In genomic region chr2:130965042-130965441, GRCm38 (mm10) we compare ENCODE assay signal across 26 mouse cellular contexts. TPM values are rescaled to one million over a fixed set of nuclear protein-coding genes. Genes with fewer than 3 reads are reported as not detected.
DNase-seq lines count a peak whose midpoint lies in the region; ATAC-seq and TF ChIP-seq lines count a peak whose summit lies in the region.
"Had no signal": no experiment of that assay in that cellular context is flagged by ENCODE, and none has a peak within 500 bp of the region (broad histone marks: within the 10 kb centered on the region; RNA-seq: fewer than 3 reads in every experiment).

No protein-coding gene starts in this region.

- no peaks in the 10 kb centered on the region for H3K4me1 ChIP-seq in intestine, embryonic 16.5 days (ENCODE audit: control insufficient read depth, insufficient read depth, low read length)
- H3K4me1 ChIP-seq in intestine, embryonic 15.5 days (replicated peaks): no peaks in the 10 kb centered on the region
- H3K4me1 ChIP-seq in liver, embryonic 14.5 days (replicated peaks; ENCODE audit: control insufficient read depth in 2 of 2, insufficient read depth in 2 of 2, low read length in 1 of 2): peaks cover 0 to 4% of the 10 kb centered on the region in 2 experiments; a peak in 2 of 4 replicates
- no peaks in the 10 kb centered on the region for H3K4me1 ChIP-seq in lung, embryonic 14.5 days (ENCODE audit: insufficient read depth)
- H3K4me1 ChIP-seq in forebrain, embryonic 12.5 days: no peaks in the 10 kb centered on the region
- H3K4me1 ChIP-seq: embryonic facial prominence, embryonic 12.5 days; forebrain, embryonic 13.5 days; limb, embryonic 13.5 days; midbrain, embryonic 10.5 days; neural tube, embryonic 13.5 days had no signal

- H3K79me2 ChIP-seq in macrophage (ENCODE audit: inconsistent target): no peaks in the 10 kb centered on the region

- no peak for DNase-seq in liver, embryonic 14.5 days (ENCODE audit: low read depth in 3 of 3, low spot score in 3 of 3)
- peak; percentile 3 for DNase-seq in lung, embryonic 14.5 days
- no peak for DNase-seq in embryo, embryonic 11 days
- no peak for DNase-seq in testis, postnatal 14 days (ENCODE audit: low spot score)
- DNase-seq: adrenal gland, adult 2 months; cerebellum, adult 18-20 months; cerebellum, postnatal 14 days; kidney, adult 9 months; kidney, postnatal 14 days; layer of hippocampus, postnatal 36 days; retina, postnatal 1 day; right cerebral cortex, postnatal 25 days; thymus, postnatal 14 days had no signal

- H3K4me2 ChIP-seq in intestine, embryonic 16.5 days (ENCODE audit: low read depth, low read length): no peak overlapping the region
- H3K4me2 ChIP-seq in intestine, embryonic 15.5 days (replicated peaks): no peak overlapping the region
- no peak overlapping the region for H3K4me2 ChIP-seq in liver, embryonic 14.5 days (ENCODE audit: low read depth)
- H3K4me2 ChIP-seq in lung, embryonic 14.5 days: no peak overlapping the region
- no peak overlapping the region for H3K4me2 ChIP-seq in forebrain, embryonic 12.5 days
- H3K4me2 ChIP-seq: embryonic facial prominence, embryonic 12.5 days; forebrain, embryonic 13.5 days; limb, embryonic 13.5 days; neural tube, embryonic 13.5 days had no signal

- H3K36me3 ChIP-seq in intestine, embryonic 16.5 days (ENCODE audit: control insufficient read depth, insufficient read depth, low read length): 0 out of 2 replicates have a peak, but pooled peaks cover 3% of the 10 kb centered on the region
- no peaks in the 10 kb centered on the region for H3K36me3 ChIP-seq in intestine, embryonic 15.5 days
- no peaks in the 10 kb centered on the region for H3K36me3 ChIP-seq in liver, embryonic 14.5 days (replicated peaks; ENCODE audit: control insufficient read depth, insufficient read depth, low read depth)
- H3K36me3 ChIP-seq in lung, embryonic 14.5 days (ENCODE audit: insufficient read depth): peaks cover 5% of the 10 kb centered on the region; the same call in 1 of the 2 replicates
- no peaks in the 10 kb centered on the region for H3K36me3 ChIP-seq in macrophage (ENCODE audit: inconsistent target)
- H3K36me3 ChIP-seq in forebrain, embryonic 12.5 days (replicated peaks): no peaks in the 10 kb centered on the region

- no peaks in the 10 kb centered on the region for H3K27me3 ChIP-seq in intestine, embryonic 16.5 days (replicated peaks; ENCODE audit: control insufficient read depth, insufficient read depth, low read length)
- H3K27me3 ChIP-seq in intestine, embryonic 15.5 days (replicated peaks): no peaks in the 10 kb centered on the region
- H3K27me3 ChIP-seq in liver, embryonic 14.5 days (ENCODE audit: control insufficient read depth, insufficient read depth, low read length): no peaks in the 10 kb centered on the region
- H3K27me3 ChIP-seq in lung, embryonic 14.5 days (ENCODE audit: insufficient read depth, low read length): no peaks in the 10 kb centered on the region
- no peaks in the 10 kb centered on the region for H3K27me3 ChIP-seq in forebrain, embryonic 12.5 days
- H3K27me3 ChIP-seq: embryonic facial prominence, embryonic 12.5 days; forebrain, embryonic 13.5 days; limb, embryonic 13.5 days; neural tube, embryonic 13.5 days had no signal

- TF ChIP-seq EP300 in liver, embryonic 14.5 days (IDR thresholded peaks at IDR 0.05; ENCODE audit: low read depth): no peak

- TF ChIP-seq CTCF in liver, embryonic 14.5 days (IDR thresholded peaks at IDR 0.05; ENCODE audit: low read depth): no peak
- no peak for TF ChIP-seq CTCF in lung, embryonic 14.5 days (IDR thresholded peaks at IDR 0.05; ENCODE audit: low read depth)

- WGBS in intestine, embryonic 16.5 days: 86% methylated on average over 1 of the region's 1 CpGs
- 82% methylated on average over 1 of the region's 1 CpGs for WGBS in intestine, embryonic 15.5 days
- WGBS in liver, embryonic 14.5 days (ENCODE audit: insufficient replicate concordance): 74% methylated on average over 1 of the region's 1 CpGs
- WGBS in lung, embryonic 14.5 days: 81% methylated on average over 1 of the region's 1 CpGs
- WGBS in macrophage (ENCODE audit: missing documents): 100% methylated on average over 1 of the region's 1 CpGs
- WGBS in forebrain, embryonic 12.5 days: 90% methylated on average over 1 of the region's 1 CpGs

- peak; percentile 71 for ATAC-seq in intestine, embryonic 16.5 days
- ATAC-seq in intestine, embryonic 15.5 days: no peak
- peak; percentile 37; the same call in 1 of the 2 replicates for ATAC-seq in liver, embryonic 14.5 days (ENCODE audit: insufficient read depth)
- no peak for ATAC-seq in lung, embryonic 14.5 days (ENCODE audit: insufficient read depth)
- ATAC-seq in forebrain, embryonic 12.5 days (ENCODE audit: low FRiP score): no peak
- ATAC-seq: CD4-positive, CD25-positive, alpha-beta regulatory T cell, adult 4 months; forebrain, embryonic 13.5 days; hindbrain, embryonic 16.5 days; midbrain, embryonic 16.5 days had no signal

- H3K9me3 ChIP-seq in intestine, embryonic 16.5 days (ENCODE audit: control insufficient read depth, low read length): no peaks in the 10 kb centered on the region
- H3K9me3 ChIP-seq in intestine, embryonic 15.5 days: no peaks in the 10 kb centered on the region
- no peaks in the 10 kb centered on the region for H3K9me3 ChIP-seq in liver, embryonic 14.5 days (ENCODE audit: control insufficient read depth, low read length)
- no peaks in the 10 kb centered on the region for H3K9me3 ChIP-seq in lung, embryonic 14.5 days (ENCODE audit: low read depth, low read length)
- H3K9me3 ChIP-seq in forebrain, embryonic 12.5 days: no peaks in the 10 kb centered on the region
- H3K9me3 ChIP-seq: embryonic facial prominence, embryonic 12.5 days; forebrain, embryonic 13.5 days; limb, embryonic 13.5 days; midbrain, embryonic 10.5 days; neural tube, embryonic 13.5 days had no signal

- no peak overlapping the region for H3K27ac ChIP-seq in intestine, embryonic 16.5 days (ENCODE audit: low read length)
- H3K27ac ChIP-seq in intestine, embryonic 15.5 days: no peak overlapping the region
- no peak overlapping the region; the same call in 1 of the 2 replicates for H3K27ac ChIP-seq in liver, embryonic 14.5 days
- H3K27ac ChIP-seq in lung, embryonic 14.5 days (ENCODE audit: low read depth): no peak overlapping the region
- H3K27ac ChIP-seq in macrophage: peak overlapping the region; percentile 63
- no peak overlapping the region for H3K27ac ChIP-seq in forebrain, embryonic 12.5 days
- H3K27ac ChIP-seq: embryonic facial prominence, embryonic 12.5 days; forebrain, embryonic 13.5 days; limb, embryonic 13.5 days; midbrain, embryonic 10.5 days; neural tube, embryonic 13.5 days had no signal

- no peak overlapping the region for H3K4me3 ChIP-seq in intestine, embryonic 16.5 days (ENCODE audit: low read length)
- H3K4me3 ChIP-seq in intestine, embryonic 15.5 days (replicated peaks): no peak overlapping the region
- H3K4me3 ChIP-seq in liver, embryonic 14.5 days (ENCODE audit: insufficient read depth in 1 of 2, low read depth in 2 of 2, low read length in 2 of 2): no peak overlapping the region
- H3K4me3 ChIP-seq in lung, embryonic 14.5 days (ENCODE audit: low read depth, low read length): no peak overlapping the region
- no peak overlapping the region for H3K4me3 ChIP-seq in macrophage (ENCODE audit: inconsistent target)
- no peak overlapping the region for H3K4me3 ChIP-seq in forebrain, embryonic 12.5 days (replicated peaks)
- H3K4me3 ChIP-seq: embryonic facial prominence, embryonic 12.5 days; forebrain, embryonic 13.5 days; limb, embryonic 13.5 days; midbrain, embryonic 10.5 days; myocyte; neural tube, embryonic 13.5 days had no signal

- no peak overlapping the region for H3K9ac ChIP-seq in intestine, embryonic 16.5 days (ENCODE audit: low read depth, low read length)
- H3K9ac ChIP-seq in intestine, embryonic 15.5 days: no peak overlapping the region
- no peak overlapping the region for H3K9ac ChIP-seq in liver, embryonic 14.5 days (replicated peaks)
- no peak overlapping the region for H3K9ac ChIP-seq in lung, embryonic 14.5 days
- H3K9ac ChIP-seq in forebrain, embryonic 12.5 days: no peak overlapping the region
- H3K9ac ChIP-seq: embryonic facial prominence, embryonic 12.5 days; forebrain, embryonic 13.5 days; limb, embryonic 13.5 days; neural tube, embryonic 13.5 days had no signal

RNA-seq across cellular contexts. Expression of gene Atrn, which starts 58.7 kb away (rescaled TPM):
- 3.1 and 3.3 TPM in 2 replicates for polyA plus RNA-seq in intestine, embryonic 16.5 days (2015; fragmentation: Nextera tagmentation; extraction: Ambion mirVana)
- polyA plus RNA-seq in intestine, embryonic 15.5 days (2015; fragmentation: Nextera tagmentation; extraction: Ambion mirVana): 4.4 and 5.2 TPM in 2 replicates
- 3.1 and 3.2 TPM in 2 replicates for polyA plus RNA-seq in liver, embryonic 14.5 days (2012; rRNA removed)
- 2.4 and 2.5 TPM in 2 replicates for polyA plus RNA-seq in liver, embryonic 14.5 days (2014; fragmentation: Nextera tagmentation; extraction: Ambion mirVana)
- polyA plus RNA-seq in lung, embryonic 14.5 days (2014; fragmentation: Nextera tagmentation; extraction: Ambion mirVana): 9.1 and 10.2 TPM in 2 replicates
- total RNA-seq in macrophage (2018; cell fraction: chromatin; rRNA removed): 10 to 100 TPM; 10.6 to 61.2 (median 41.1) TPM
- total RNA-seq in macrophage (2018; cell fraction: cytosol; rRNA removed): 10 to 100 TPM in 14 of 26 experiments, 1 to 10 TPM in 12; 5.0 to 22.1 (median 10.5) TPM
- total RNA-seq in macrophage (2018; cell fraction: nucleus; rRNA removed): 10 to 100 TPM; 11.1 to 48.7 (median 25.4) TPM
- 10.6 to 13.5 TPM (median 13.4 TPM) in 3 replicates for polyA plus RNA-seq in macrophage (2018)
- 11.8 and 11.9 TPM in 2 replicates for polyA plus RNA-seq in forebrain, embryonic 12.5 days (2016; fragmentation: Nextera tagmentation; extraction: Ambion mirVana)

RNA-seq across cellular contexts. Expression of gene 4930402H24Rik, which starts 58.8 kb away (rescaled TPM):
- 22.6 and 25.9 TPM in 2 replicates for polyA plus RNA-seq in intestine, embryonic 16.5 days (2015; fragmentation: Nextera tagmentation; extraction: Ambion mirVana)
- polyA plus RNA-seq in intestine, embryonic 15.5 days (2015; fragmentation: Nextera tagmentation; extraction: Ambion mirVana): 25.4 and 25.9 TPM in 2 replicates
- polyA plus RNA-seq in liver, embryonic 14.5 days (2012; rRNA removed): 3.9 and 4.4 TPM in 2 replicates
- 6.9 and 8.6 TPM in 2 replicates for polyA plus RNA-seq in liver, embryonic 14.5 days (2014; fragmentation: Nextera tagmentation; extraction: Ambion mirVana)
- polyA plus RNA-seq in lung, embryonic 14.5 days (2014; fragmentation: Nextera tagmentation; extraction: Ambion mirVana): 27.0 and 28.2 TPM in 2 replicates
- 100 to 1,000 TPM in 17 of 26 experiments, 10 to 100 TPM in 9; 31.9 to 240 (median 110) TPM for total RNA-seq in macrophage (2018; cell fraction: chromatin; rRNA removed)
- 10 to 100 TPM in 23 of 26 experiments, 1 to 10 TPM in 3; 7.7 to 19.1 (median 13.5) TPM for total RNA-seq in macrophage (2018; cell fraction: cytosol; rRNA removed)
- total RNA-seq in macrophage (2018; cell fraction: nucleus; rRNA removed): 100 to 1,000 TPM in 1 of 26 experiments, 10 to 100 TPM in 25; 21.0 to 107 (median 40.4) TPM
- polyA plus RNA-seq in macrophage (2018): 12.1 to 15.5 TPM (median 12.6 TPM) in 3 replicates
- 78.6 and 79.5 TPM in 2 replicates for polyA plus RNA-seq in forebrain, embryonic 12.5 days (2016; fragmentation: Nextera tagmentation; extraction: Ambion mirVana)

Comparison
In these comparisons a context has a peak if more than half of its experiments do, and no peak if none do; other contexts are left out.
1. ATAC-seq: peak in intestine, embryonic 16.5 days (single experiment) and liver, embryonic 14.5 days (single experiment); none in intestine, embryonic 15.5 days (single experiment), lung, embryonic 14.5 days (single experiment) and forebrain, embryonic 12.5 days (single experiment).